Mouse (Mus musculus) kidney, embryonic 15.5 days (tissue): ENCODE results near the gene Rsph10b. TPM values are rescaled to one million over a fixed set of nuclear protein-coding genes. Genes with fewer than 3 reads are reported as not detected.
"Not testable (repeated sequence)": the region's sequence is repeated elsewhere in the genome, so short reads cannot be mapped to it uniquely, and the experiment has no call there.

Source experiments
- ATAC-seq: fragments of 200-750 bp; cut with Nextera tagmentation; replicated peaks from 2 replicates; pipeline ENCODE4 v1.8.0; 2017; ENCODE audit warnings: moderate TSS enrichment; ENCODE audit not compliant: low FRiP score
- H3K27ac ChIP-seq: fragments of 300-500 bp; sonication (generic); 2 replicates; pipeline ENCODE4 v1.5.1; 2015; ENCODE audit warnings: mild to moderate bottlenecking, inconsistent platforms
- H3K27me3 ChIP-seq: fragments of 300-500 bp; sonication (generic); 2 replicates; pipeline ENCODE4 v1.6.1; 2015; ENCODE audit warnings: inconsistent platforms
- H3K36me3 ChIP-seq: fragments of 300-500 bp; sonication (generic); 2 replicates; pipeline ENCODE4 v1.6.1; 2015; ENCODE audit warnings: inconsistent platforms
- H3K4me1 ChIP-seq: fragments of 300-500 bp; sonication (generic); 2 replicates; pipeline ENCODE4 v1.6.1; 2015; ENCODE audit warnings: inconsistent platforms
- H3K4me2 ChIP-seq: fragments of 300-500 bp; sonication (generic); 2 replicates; pipeline ENCODE4 v1.6.1; 2015; ENCODE audit warnings: moderate library complexity, mild to moderate bottlenecking, inconsistent platforms
- H3K4me3 ChIP-seq: fragments of 300-500 bp; sonication (generic); replicated peaks from 2 replicates; pipeline ENCODE4 v1.5.1; 2015; ENCODE audit warnings: mild to moderate bottlenecking, inconsistent platforms
- H3K9ac ChIP-seq: fragments of 300-500 bp; sonication (generic); 2 replicates; pipeline ENCODE4 v1.6.1; 2015; ENCODE audit warnings: mild to moderate bottlenecking, inconsistent platforms
- H3K9me3 ChIP-seq: fragments of 300-500 bp; sonication (generic); replicated peaks from 2 replicates; pipeline ENCODE4 v1.6.1; 2016; ENCODE audit warnings: inconsistent platforms
- WGBS: fragments of 180-500 bp; shearing (Covaris S2); methylation state at CpG from one replicate; pipeline ENCODE4 v1.1.7; 2015; ENCODE audit warnings: mixed read lengths; 5-methylcytosine and 5-hydroxymethylcytosine counted together
- polyA plus RNA-seq: library from polyadenylated mRNA; unstranded; fragments of >200 nt; fragmentation: Nextera tagmentation; extraction: Ambion mirVana; gene quantifications from 2 replicates; pipeline ENCODE4 v1.2.1, GENCODE M21; 2015

Rsph10b gene
- polyA plus RNA-seq, 1 experiment from 2014 or later = 0.81 TPM

GRCm38 (mm10) chr5:144002461-144003192 is 69.8 kb downstream of the Rsph10b start:
- H3K27ac ChIP-seq = no peak overlapping the region
- no peaks in the 10 kb centered on the region for H3K9me3 ChIP-seq
- H3K36me3 ChIP-seq = peaks cover 91% of the 10 kb centered on the region
- no peak for ATAC-seq
- H3K9ac ChIP-seq = no peak overlapping the region
- H3K4me3 ChIP-seq = no peak overlapping the region
- H3K27me3 ChIP-seq = no peaks in the 10 kb centered on the region
- H3K4me2 ChIP-seq = no peak overlapping the region
- 91% methylated on average over 15 of the region's 15 CpGs for WGBS
- no peaks in the 10 kb centered on the region for H3K4me1 ChIP-seq

- H3K27me3 ChIP-seq, ATAC-seq, H3K9me3 ChIP-seq, H3K27ac ChIP-seq: not testable (repeated sequence)
- peaks cover 15% of the 10 kb centered on the region; the same call in 1 of the 2 replicates for H3K4me1 ChIP-seq
- H3K36me3 ChIP-seq = peaks cover 38% of the 10 kb centered on the region
- 61% methylated on average over 13 of the region's 13 CpGs for WGBS
- H3K4me3 ChIP-seq = peak overlapping the region; percentile 92
- H3K4me2 ChIP-seq = peak overlapping the region; percentile 55
- H3K9ac ChIP-seq = 0 out of 2 replicates have a peak overlapping the region, but pooled peaks have one; percentile 86
Observed at GRCm38 (mm10) chr5:144013366-144014134, 80.7 kb downstream of the Rsph10b start.

DNA sequence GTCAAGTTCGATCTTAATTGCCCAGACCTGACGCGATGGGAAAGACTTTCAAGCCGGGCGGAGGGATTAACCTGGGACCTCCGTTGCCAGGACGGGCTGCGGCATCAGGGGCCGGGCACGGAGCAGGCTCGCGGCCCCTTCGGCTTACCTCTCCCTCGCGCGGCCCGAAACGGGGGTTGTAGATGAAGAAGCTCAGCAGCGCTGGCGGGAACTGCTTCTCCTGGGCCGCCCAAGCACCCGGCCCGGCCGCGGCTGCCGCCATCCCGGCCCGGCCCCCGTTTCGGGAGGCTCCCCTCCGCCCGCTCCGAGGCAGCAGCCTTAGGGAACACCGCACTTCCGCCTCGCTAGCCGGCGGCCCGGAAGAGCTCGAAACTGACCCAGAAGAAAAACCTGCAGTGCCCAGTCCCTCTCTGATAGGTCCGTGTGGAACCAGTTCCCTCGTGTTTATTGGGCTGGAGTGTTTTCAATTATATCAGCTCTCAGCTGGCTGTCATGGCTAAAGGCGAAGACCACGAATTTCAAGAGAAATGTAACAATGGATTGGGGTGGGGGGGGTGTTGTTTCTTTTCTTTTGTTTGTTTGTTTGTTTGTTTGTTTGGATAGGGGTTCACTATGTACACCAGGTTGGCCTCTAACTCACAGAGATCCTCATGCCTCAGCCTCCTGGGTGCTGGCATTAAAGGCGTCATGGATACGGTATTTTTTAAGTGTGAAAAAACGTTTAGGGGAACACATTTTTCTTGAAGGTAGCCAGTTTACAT is 81.9 kb downstream of the Rsph10b start, which contains the start of gene Ccz1:
Ccz1 (minus strand) TSS at position 327 of the 761 bp plus-strand sequence.
- 4% methylated on average over 47 of the region's 47 CpGs for WGBS
- ATAC-seq = peak; percentile 99
- H3K9ac ChIP-seq = peak within 1 kb of the TSS; percentile 86
- H3K27me3 ChIP-seq = no peaks in the 10 kb centered on the region
- no peaks in the 10 kb centered on the region for H3K9me3 ChIP-seq
- H3K4me3 ChIP-seq = peak within 1 kb of the TSS; percentile 92
- peaks cover 15% of the 10 kb centered on the region; the same call in 1 of the 2 replicates for H3K4me1 ChIP-seq
- peak within 1 kb of the TSS; percentile 89 for H3K27ac ChIP-seq
- peak within 1 kb of the TSS; percentile 55 for H3K4me2 ChIP-seq
- peaks cover 26% of the 10 kb centered on the region for H3K36me3 ChIP-seq

- Histone ChIP-seq H3K36me3 (peaks cover 22% of the 10 kb centered on the region), H3K4me1 (peaks cover 15% of the 10 kb centered on the region; the same call in 1 of the 2 replicates), H3K9ac (no peak overlapping the region), H3K4me2 (peak overlapping the region; percentile 55), H3K27ac (no peak overlapping the region), H3K4me3 (peak overlapping the region; percentile 92), H3K9me3 (no peaks in the 10 kb centered on the region), H3K27me3 (no peaks in the 10 kb centered on the region)
- ATAC-seq = no peak; the same call in 1 of the 2 replicates
- WGBS = 74% methylated on average over 3 of the region's 3 CpGs
Observed at GRCm38 (mm10) chr5:144015312-144015650, 82.4 kb downstream of the Rsph10b start.

GRCm38 (mm10) chr5:144015845-144016244 is 83.0 kb downstream of the Rsph10b start:
- Histone ChIP-seq H3K9me3 (no peaks in the 10 kb centered on the region), H3K4me2 (no peak overlapping the region), H3K27ac (no peak overlapping the region), H3K9ac (no peak overlapping the region), H3K27me3 (no peaks in the 10 kb centered on the region), H3K4me3 (no peak overlapping the region), H3K36me3 (peaks cover 16% of the 10 kb centered on the region), H3K4me1 (peaks cover 15% of the 10 kb centered on the region; the same call in 1 of the 2 replicates)
- ATAC-seq = no peak
- WGBS = 65% methylated on average over 9 of the region's 9 CpGs

DNA sequence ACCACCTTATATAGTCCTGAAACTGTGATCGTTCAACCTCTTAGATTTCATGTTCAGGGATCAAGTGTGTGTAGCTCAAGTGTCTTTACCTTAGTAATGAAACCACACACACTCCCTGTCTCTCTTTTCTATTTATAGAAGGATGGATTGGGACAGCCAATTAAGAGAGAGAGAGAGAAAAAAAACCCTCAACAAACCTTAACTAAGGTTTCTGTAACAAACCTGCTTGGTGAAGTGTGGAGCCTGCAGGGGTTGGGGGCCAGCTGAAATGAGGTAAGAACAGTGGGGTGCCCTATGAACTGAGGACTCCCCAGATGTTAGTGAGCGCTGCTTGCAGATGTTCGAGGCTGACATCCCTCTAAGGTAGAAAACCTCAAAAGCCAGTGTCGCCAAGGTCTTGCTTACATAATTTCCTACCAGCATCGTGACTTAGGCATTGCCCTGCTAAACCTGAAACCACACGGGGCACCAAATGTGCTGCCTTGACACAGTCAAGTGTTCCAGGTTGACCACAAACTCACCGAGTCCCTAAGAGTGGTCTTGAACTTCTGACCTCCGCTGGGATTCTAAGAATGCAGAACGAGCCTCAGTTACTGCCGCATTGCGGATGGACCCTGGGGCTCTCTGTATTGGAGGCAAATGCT is 93.9 kb downstream of the Rsph10b start, which contains the start of gene Ocm:
Ocm (minus strand) TSS at position 51 of the 644 bp plus-strand sequence.
- ATAC-seq = no peak
- Histone ChIP-seq H3K9ac (no peak within 1 kb of the TSS), H3K4me2 (no peak within 1 kb of the TSS), H3K27me3 (no peaks in the 10 kb centered on the region), H3K9me3 (no peaks in the 10 kb centered on the region), H3K36me3 (no peaks in the 10 kb centered on the region), H3K4me3 (no peak within 1 kb of the TSS), H3K27ac (no peak within 1 kb of the TSS), H3K4me1 (no peaks in the 10 kb centered on the region)
- WGBS = 66% methylated on average over 11 of the region's 11 CpGs

DNA sequence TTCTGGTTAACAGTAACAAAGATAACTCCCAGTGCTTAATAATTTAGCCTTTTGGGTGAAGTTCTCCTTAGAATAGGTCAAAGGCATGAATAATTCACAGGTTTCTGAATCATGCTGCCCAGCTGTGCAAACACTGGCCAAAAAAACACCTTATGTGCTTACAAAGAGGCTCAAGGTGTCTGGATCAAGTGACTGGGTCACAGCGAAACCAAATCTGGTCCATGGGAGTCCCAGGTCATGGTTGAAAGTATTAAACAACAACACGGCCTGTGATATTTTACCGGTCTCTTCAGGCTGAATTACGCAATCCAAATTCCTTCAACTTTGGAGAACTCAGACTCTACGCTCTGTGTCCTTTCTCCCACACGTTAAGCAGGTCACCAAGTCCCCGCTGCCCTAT is 99.7 kb downstream of the Rsph10b start:
- WGBS = 44% methylated on average over 7 of the region's 7 CpGs

DNA sequence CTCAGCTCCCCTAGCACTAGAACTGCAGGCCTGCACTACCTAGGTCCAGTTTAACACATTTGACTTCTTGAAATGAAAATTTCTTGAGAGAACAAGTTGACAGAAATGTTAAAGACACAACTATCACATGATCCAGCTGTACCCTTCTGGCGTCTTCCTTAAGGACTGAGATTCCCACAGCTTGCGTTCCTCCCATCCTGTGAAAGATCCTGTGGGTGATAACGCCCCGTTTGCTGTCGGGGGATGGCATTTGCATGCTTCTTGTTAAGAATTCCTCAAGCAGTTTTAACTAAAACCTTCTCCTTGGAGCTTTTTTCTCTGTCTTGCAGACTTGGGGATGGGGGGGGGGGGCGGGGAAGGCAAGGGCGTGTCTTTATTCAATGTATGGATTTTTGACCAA is 101.7 kb downstream of the Rsph10b start:
- no peaks in the 10 kb centered on the region for H3K9me3 ChIP-seq
- no peaks in the 10 kb centered on the region for H3K4me1 ChIP-seq
- no peak overlapping the region for H3K27ac ChIP-seq
- H3K36me3 ChIP-seq = no peaks in the 10 kb centered on the region
- H3K9ac ChIP-seq = no peak overlapping the region
- 68% methylated on average over 7 of the region's 7 CpGs for WGBS
- no peak for ATAC-seq
- H3K4me2 ChIP-seq = no peak overlapping the region
- H3K4me3 ChIP-seq = no peak overlapping the region
- H3K27me3 ChIP-seq = no peaks in the 10 kb centered on the region

More for the DNA sequence above, 99.7 kb downstream of the Rsph10b start:
- Histone ChIP-seq H3K4me3 (no peak overlapping the region), H3K9me3 (no peaks in the 10 kb centered on the region), H3K36me3 (no peaks in the 10 kb centered on the region), H3K27ac (no peak overlapping the region), H3K9ac (no peak overlapping the region), H3K4me2 (no peak overlapping the region), H3K4me1 (no peaks in the 10 kb centered on the region), H3K27me3 (no peaks in the 10 kb centered on the region)
- peak; percentile 40; the same call in 1 of the 2 replicates for ATAC-seq

Other genes with a start within 250 kb of the Rsph10b start
- 17.9 and 19.0 TPM in 2 replicates for gene Usp42, start 200.8 kb upstream of the Rsph10b start, polyA plus RNA-seq
- gene Eif2ak1, start 115.2 kb upstream of the Rsph10b start, polyA plus RNA-seq = 41.1 and 43.3 TPM in 2 replicates
- 0.36 and 0.58 TPM in 2 replicates for gene Ankrd61, start 35.4 kb upstream of the Rsph10b start, polyA plus RNA-seq
- 113 TPM in 2 replicates for gene Aimp2, start 23.2 kb upstream of the Rsph10b start, polyA plus RNA-seq
- 31.9 and 32.9 TPM in 2 replicates for gene Pms2, start 23.1 kb upstream of the Rsph10b start, polyA plus RNA-seq
- gene Gm42421, start 4.9 kb upstream of the Rsph10b start, polyA plus RNA-seq = 0.59 and 0.83 TPM in 2 replicates
- gene Ccz1, start 81.8 kb downstream of the Rsph10b start, polyA plus RNA-seq = 84.3 and 91.6 TPM in 2 replicates
- 5.0 TPM in 2 replicates for gene Ocm, start 93.6 kb downstream of the Rsph10b start, polyA plus RNA-seq
- gene Lmtk2, start 167.4 kb downstream of the Rsph10b start, polyA plus RNA-seq = 5.4 and 5.8 TPM in 2 replicates